Mouse (Mus musculus): Measurements from ENCODE around the gene Lrrc47. TPM values are rescaled to one million over a fixed set of nuclear protein-coding genes. Genes with fewer than 3 reads are reported as not detected.

The Lrrc47 gene
- polyA plus RNA-seq, 1 experiment from 2014 or later = 24.4 TPM

DNA sequence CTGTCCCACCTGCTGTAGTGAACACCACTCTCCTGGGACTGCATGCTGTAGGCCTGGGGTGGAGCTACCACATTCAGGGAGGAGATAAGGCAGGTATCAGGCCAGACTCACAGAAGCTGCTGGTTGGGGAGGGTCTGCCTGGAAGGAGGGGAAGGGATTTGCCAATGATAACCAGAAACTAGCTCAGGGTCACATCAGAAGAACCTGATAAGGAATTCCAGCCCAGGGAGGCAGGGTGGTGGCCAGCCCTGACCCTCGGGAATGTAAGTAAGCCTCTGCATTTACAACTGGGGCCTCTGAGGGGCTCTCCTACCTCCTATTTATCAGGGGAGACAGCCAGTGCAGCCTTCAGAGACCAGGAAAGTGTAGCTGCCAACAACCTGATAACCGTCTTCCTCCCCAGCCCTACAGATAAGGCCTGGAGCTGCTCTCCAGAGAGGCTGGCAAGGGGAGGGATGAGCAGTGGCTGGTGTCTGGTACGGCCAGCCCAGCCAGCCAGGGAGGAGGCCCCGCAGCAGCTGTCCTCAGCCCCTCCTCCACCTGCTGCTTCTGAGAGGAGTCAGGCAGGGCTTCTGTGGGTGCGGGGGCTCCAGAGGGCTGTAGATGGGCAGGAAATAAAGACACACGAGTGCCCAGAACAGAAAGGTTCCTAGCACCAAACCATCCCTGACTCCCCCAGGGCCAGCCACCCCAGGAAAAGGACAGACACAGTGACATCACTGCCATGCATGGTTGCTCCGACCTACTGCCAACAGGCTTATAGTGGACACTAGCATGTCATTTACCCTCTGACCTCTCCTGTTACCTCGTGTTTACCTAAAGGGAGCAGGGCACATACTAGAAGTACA, 12.4 kb downstream of the Lrrc47 start:
- DNase-seq (ENCODE audit: low spot score) = no peak

DNA sequence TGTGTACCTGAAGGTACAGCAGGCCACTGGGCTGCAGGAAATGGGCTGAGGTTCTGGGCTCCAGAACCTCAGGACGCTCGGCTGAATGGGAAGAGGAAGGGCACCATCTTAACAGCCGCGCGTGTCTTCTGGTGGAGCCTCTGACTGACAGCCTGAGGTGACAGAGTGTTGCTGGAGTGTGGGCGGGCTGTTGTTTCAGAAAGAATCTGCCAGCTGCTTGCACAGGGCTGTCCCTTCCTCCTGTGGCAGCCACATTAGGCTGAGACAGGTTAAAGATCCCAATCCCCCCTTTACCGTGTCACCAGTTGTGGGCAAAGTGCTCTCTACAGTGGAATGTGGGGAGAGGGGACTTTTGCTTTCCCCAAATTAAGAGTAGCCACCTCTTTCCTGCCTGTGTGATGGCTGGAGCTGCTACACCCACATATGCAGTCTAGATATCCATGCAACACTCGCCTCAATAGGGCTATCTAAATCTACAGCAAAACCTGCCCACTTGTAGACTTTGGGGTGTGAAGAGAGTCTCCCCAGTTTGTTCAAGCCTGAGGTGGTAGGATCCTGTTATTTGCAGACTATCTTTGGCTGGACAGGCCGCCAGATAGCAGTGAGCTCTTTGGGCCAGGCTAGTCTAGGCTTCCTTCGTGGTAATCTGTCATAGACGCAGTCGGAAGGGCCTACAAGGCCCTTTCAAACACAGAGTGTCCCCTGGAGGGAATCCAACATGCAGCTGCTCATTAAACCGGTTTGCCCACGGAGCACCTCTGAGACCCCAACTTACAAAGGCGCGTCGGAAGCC, 13.4 kb downstream of the Lrrc47 start:
- DNase-seq (ENCODE audit: low spot score) = no peak

DNA sequence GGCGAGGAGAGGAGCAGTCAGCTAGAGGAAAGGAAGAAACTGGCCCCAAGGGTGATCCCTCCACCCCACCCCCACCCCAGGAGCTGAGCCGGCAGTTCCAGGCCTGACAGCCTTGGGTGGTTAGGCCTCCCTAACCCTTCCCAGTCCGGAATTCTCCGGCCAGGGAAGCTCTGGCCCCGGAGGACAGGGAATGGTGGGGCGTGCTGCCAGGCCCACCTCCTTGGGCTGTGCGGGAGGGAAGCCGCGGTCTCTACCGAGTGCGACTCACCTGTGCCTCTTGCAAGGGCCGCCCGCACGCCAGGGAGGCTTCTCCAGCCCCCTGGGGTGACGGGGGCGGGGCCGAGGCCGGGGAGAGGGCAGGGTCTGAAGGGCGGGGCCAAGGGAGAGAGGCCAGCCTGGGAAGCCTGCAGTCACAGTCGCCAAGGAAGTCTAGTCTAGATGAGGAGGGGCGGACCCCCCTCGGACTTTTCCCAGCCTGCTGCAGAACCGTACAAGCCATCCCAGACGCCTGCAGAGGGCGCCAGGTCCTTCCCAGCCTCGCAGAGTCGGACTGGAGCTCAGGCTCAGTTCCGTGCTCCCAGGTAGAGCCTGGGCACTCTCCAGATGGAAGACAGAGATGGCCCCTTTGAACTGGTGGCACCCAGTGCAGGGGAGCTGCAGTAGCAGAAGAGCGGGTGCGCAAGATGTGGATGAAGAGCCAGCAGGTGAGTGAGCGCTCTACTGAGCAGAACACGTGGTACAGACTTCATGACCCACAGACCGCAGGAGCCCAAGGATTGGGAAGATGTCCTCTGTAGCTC, 14.3 kb downstream of the Lrrc47 start, which contains the start of gene Smim1:
Gene Smim1, minus strand, starts transcription at position 590 of the 800 bp plus-strand sequence.
- peak; percentile 24 for DNase-seq (ENCODE audit: low spot score)

DNA sequence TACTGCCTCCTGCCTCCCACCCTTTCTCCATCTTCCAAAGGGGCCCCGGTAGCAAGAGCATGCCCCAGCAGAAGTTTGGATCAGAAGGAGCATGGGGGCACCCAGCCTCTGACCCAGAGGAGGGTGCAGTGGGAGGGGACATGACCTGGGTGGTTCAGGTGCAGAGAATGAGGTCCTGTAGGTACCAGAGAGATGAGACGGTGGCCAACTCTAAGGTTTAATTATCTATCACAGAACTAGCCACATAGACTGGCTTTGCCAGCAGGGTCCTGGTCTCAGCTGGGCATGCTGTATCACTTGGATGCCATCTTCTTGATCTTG, 14.9 kb downstream of the Lrrc47 start:
- DNase-seq (ENCODE audit: low spot score) = no peak

DNA sequence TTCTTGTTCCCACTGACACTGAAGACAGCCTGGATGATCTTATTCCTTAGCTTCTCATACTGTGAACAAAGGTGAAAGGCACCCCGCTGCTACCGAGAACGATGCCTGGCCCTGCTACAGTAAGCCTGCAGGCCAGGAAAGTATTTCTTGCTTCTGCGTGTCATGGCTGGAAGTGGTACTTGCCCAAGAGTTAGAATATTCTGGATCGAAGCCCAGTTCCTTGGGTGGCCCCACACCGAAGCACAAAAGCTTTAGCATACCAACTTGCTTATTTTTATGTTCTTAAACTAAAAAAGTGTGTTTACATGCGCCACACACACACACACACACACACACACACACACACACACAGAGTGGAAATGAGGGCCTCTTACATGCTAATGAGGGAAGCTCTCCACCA, 16.5 kb downstream of the Lrrc47 start:
- no peak for DNase-seq (ENCODE audit: low spot score)

DNA sequence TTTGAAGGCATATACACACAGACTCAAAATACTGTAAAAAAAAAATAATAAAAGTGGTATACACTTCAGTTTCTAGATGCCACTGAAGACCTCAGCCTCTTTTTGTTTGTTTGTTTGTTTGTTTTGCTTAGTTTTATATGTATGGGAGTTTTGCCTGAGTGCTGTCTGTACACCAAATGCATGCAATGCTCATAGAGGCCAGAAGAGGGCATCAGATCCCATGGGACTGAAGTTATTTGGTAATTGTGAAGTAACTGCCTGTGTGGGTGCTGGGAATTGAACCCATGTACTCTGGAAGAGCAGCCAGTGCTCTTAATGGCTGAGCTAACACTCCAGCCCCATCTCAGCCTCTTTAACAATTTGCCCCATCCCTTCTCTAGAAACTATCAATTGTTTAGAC, 17.1 kb downstream of the Lrrc47 start:
- no peak for DNase-seq (ENCODE audit: low spot score)

DNA sequence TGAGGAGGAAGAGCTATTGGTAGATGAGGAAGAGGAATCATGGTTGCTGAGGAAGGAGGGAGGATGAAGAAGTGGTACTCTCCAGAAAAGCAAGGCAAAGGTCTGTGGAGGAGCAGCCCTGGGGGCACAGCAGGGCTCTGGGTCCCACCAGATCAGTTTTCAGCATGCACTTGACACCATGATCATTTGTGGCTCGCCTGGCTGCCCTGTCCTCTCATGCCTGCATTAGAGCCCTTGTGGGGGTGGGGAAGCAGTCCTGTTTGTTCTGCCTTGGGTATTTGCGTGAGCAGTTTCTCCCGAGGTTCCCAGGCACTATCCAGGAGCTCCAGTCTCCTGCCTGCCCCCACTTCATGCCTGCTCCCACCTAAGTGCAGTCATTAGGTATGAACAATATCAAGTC, 25.6 kb downstream of the Lrrc47 start:
- DNase-seq (ENCODE audit: low spot score) = no peak

DNA sequence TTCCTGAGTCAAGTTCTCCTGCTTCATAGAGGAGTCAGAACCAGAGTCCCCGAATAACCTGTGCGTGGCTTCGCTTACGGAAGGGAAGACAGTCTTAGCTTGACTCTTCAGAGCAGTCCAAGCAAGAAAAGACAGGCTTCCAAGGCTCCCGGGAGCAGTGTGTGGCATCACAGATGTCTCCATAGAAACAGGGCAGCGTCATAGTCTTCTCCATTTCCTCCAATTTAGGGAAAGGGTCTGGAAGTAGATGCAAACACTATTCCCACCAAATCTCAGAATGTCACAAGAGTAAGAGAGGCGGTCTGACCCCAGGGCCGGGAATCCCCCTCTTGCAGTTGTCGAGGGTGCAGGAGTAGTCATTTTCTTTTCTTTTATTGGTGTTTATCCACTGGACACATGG, 31.0 kb downstream of the Lrrc47 start, which contains the start of gene Ccdc27:
Gene Ccdc27, minus strand, starts transcription at position 101 of the 400 bp plus-strand sequence.
- no peak for DNase-seq (ENCODE audit: low spot score)

DNA sequence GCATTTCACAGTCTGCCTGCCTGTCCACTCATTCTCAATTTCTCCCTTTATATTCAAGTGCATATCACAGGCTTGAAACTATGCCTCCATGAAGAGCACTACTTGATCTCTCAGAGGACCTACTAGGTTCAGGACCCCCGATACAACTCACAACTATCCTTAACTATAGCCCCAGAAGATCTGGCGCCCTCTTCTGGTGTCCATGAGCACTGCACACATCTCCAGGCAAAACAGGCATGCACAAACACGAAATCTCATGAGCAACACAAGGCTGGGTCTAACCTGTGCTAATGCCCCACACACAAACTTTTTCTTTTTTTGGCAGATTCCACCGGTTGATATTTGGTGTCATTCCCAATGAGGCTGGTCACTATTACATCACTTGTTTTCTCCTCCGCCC, 34.3 kb downstream of the Lrrc47 start:
- no peak for DNase-seq (ENCODE audit: low spot score)

DNA sequence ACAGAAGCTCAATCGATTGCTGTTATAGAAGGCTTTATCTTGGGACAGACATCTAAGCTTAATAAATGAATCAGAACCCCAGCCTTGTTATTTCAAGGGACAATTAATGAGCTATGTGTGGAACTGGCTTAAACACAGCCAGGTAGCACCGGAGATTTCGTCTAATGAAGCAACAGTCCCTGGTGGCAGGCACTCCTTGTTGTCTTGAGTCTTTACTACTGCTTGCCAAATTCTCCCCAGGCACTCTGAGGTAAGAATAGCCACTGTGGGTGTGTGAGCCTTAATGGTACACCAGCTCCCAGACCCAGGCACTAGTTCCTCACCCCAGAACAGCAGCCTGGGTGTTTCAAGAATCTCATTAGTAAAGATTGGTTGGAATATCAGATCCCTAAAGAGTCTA, 39.9 kb downstream of the Lrrc47 start:
- no peak for DNase-seq (ENCODE audit: low spot score)

DNA sequence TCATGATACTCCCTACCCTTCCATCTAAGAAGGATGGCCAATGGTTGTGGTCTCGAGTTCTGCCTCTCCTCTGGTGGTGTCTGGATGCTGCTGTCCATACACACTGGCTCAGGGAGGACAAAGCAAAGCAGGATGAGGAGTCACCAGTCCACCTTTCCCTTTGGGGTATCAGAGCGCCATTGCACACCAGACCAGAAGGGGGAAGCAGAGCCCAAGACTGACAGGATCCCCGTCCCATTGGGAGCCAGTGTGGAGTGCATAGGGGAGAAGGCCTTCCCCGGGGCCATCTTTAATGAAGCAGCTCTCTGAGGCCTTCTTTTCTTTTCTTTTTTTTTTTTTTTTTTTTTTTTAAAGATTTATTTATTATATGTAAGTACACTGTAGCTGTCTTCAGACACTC, 41.5 kb downstream of the Lrrc47 start:
- DNase-seq (ENCODE audit: low spot score) = no peak

DNA sequence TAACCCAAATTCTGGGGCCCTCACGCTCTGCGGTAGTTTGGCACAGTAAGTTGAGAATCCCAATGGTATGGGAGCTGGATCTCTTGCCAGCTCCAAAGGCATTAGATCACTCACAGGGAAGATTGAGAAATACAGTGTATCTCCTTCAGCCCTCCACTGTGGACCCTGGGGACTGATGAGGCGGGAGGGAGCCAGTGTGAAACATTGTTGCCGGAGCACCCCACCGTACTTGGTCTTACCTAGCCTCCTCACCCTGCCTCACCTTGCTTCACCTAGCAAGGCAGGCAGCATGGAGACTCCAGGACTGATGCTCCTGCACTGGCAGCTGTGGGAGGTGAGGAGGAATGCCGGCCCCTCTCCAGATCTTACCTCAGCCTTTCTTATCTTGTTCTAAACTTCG, 44.0 kb downstream of the Lrrc47 start:
- no peak for DNase-seq (ENCODE audit: low spot score)

DNA sequence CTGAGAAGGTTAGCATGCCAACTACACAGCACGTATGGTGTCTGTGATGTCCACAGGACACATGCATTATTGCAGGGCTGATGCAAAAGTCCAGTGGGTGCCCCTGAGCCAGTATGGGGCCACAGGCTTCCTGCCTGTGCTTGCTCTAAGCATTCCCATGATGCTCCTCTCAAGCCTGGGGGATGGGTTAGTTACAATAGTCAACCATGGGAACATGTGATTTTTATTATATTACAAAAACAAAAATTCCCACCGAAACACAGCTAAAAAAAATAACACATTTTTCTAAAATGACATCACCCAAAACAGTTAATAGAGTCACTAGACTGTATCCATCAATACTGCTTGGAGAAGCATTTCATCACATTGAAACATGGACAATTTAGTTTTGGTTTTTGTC, 44.5 kb downstream of the Lrrc47 start:
- no peak for DNase-seq (ENCODE audit: low spot score)

DNA sequence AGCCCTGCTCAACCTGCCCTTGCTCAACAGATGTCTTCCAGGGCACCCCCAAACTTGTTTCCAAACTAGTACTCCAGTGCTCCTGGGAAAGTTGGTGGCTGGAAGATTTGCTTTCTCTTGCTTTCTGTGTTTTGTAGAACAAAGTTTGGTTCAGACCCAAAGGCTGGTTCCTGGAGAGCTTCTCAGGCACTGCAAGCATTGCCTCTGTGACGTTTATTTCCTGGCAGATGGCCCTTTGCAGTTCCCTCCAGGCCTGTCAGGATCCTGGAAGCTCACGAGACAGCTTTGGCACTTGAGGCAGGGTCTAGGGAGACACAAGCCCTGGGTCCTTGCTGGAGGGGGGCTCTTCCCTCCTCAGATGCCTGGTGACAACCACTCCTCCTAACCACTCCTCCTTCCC, 45.1 kb downstream of the Lrrc47 start:
- DNase-seq (ENCODE audit: low spot score) = no peak

DNA sequence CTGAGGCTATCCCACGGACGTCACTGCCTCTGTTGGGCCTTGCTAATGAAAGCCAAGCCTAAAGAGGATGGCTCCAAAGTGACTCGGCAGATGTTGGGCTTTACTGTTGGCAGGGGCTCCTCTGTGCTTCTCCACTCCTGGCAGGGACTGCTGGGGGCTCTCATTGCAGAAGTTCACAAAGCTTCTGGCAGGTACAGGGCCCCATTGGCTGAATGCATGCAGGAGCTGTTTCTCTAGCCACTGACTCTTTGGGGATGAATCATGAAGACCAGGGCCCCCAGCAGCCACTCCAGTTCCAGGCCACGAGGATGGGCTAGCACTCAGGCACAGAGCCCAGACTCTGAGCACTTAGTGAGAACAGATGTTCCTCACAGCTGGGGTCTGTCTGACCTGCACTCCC, 46.2 kb downstream of the Lrrc47 start:
- DNase-seq (ENCODE audit: low spot score) = no peak

DNA sequence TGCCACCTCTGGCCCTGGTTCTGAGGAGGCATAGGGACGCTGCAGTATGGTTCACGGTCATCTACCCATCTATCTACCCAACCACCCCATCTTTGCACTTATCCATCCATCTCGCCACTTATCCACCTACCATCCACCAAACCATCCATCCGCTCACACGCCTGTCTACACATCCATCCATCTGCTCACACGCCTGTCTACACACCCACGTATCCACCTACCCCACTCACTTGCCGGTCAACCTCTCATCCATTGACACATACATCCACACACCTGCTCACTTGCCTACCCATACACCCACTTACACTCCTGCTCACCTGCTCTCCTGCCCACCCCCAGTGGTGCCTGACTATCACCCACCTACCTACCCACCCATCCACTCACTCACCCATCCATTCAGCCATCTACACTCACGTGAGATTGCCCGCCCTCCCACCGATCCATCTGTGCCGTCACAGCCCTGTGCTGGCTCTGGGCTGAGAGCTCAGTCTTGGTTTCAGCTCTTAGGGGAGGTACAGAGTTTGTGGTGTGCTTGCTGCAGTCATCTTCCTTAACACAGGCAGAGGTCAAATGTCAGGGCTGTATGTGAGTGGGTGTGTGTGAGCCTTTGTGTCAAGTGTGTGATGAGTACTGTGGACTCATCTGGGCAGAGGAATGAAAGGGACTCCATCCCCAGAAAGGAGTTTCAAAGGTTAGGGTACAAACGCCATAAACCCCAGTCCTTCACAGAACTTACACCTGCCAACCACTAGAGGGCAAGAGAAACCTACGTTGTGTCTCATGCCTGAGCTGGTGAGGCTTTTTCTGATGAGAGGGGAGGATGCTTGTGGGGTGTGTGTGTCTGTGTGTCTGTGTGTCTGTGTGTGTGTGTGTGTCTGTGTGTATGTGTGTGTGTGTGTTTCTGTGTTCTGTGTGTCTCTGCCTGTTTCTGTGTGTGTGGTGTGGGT, 53.6 kb downstream of the Lrrc47 start:
- peak; percentile 29 for DNase-seq (ENCODE audit: low spot score)

DNA sequence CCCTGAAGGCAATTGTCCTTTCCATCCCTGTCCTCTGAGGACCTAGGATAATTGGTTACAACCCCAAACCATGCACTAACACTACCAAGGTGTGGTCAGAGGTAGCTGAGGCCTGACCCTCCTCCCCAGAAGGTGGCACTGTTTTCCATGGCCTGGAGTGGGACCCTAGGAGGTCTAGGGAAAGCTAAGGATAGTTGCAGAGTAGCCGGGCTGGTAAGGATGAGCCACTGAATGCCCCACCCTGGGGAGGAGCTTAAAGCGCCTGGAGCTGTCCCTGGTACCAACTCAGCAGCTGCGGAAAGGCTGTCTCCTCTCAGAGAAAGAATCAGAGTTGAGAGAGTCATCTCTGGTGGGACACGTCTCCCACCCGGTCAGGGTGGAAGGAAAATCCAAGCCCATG, 59.4 kb downstream of the Lrrc47 start:
- DNase-seq (ENCODE audit: low spot score) = no peak

All from thymus, postnatal 0 days (tissue).